Mouse (Mus musculus) kidney, adult 2 months (tissue): ENCODE results near the gene Tshz2. TPM values are rescaled to one million over a fixed set of nuclear protein-coding genes. Genes with fewer than 3 reads are reported as not detected.
A peak's percentile ranks its signal among the peaks of the same experiment; 100 is the strongest.

Experiments
- DNase-seq: peaks from one replicate; pipeline ENCODE4 v3.0.0; 2021
- H3K27ac ChIP-seq: fragments of 200-500 bp; 2 replicates; pipeline ENCODE4 v1.5.1; 2012; ENCODE audit warnings: low read depth, low read length, control low read depth, inconsistent platforms; ENCODE audit not compliant: insufficient read depth
- H3K27me3 ChIP-seq: fragments of 200-500 bp; replicated peaks from 2 replicates; pipeline ENCODE4 v1.6.1; 2012; ENCODE audit warnings: mild to moderate bottlenecking, moderate library complexity, low read length, inconsistent platforms; ENCODE audit not compliant: control insufficient read depth, insufficient read depth
- H3K36me3 ChIP-seq: fragments of 200-500 bp; 2 replicates; pipeline ENCODE4 v1.6.1; 2012; ENCODE audit warnings: mild to moderate bottlenecking, moderate library complexity, low read length, inconsistent platforms; ENCODE audit not compliant: control insufficient read depth, insufficient read depth
- H3K4me1 ChIP-seq: fragments of 200-500 bp; 2 replicates; pipeline ENCODE4 v1.6.1; 2011; ENCODE audit warnings: low read length; ENCODE audit not compliant: control insufficient read depth, insufficient read depth
- H3K4me3 ChIP-seq: fragments of 200-500 bp; 2 replicates; pipeline ENCODE4 v1.5.1; 2011; ENCODE audit warnings: mild to moderate bottlenecking, low read depth, low read length, control low read depth; ENCODE audit not compliant: insufficient read depth
- CTCF ChIP-seq: fragments of 200-500 bp; conservative IDR thresholded peaks from 2 replicates; pipeline ENCODE4 v1.5.1; 2011; ENCODE audit warnings: low read depth, mild to moderate bottlenecking, control low read depth, low read length, moderate library complexity, mixed read lengths; ENCODE audit not compliant: insufficient read depth, insufficient read length
- POLR2A ChIP-seq: fragments of 200-500 bp; IDR thresholded peaks from one replicate; pipeline ENCODE4 v1.6.1; 2011; ENCODE audit warnings: low read depth, low read length, control low read depth
- WGBS: fragments of 180-500 bp; shearing (Covaris S2); methylation state at CpG from one replicate; pipeline ENCODE4 v1.1.7; 2018; 5-methylcytosine and 5-hydroxymethylcytosine counted together
- polyA plus RNA-seq: library from polyadenylated mRNA; depleted of rRNA; stranded (reverse); fragments of >200 nt; gene quantifications from 2 replicates; pipeline ENCODE4 v1.2.3, GENCODE M21; 2012

Gene Tshz2
- polyA plus RNA-seq, 1 experiment: 17.6 TPM

GRCm38 (mm10) chr2:169747114-169747642 is 114.4 kb downstream of the Tshz2 start:
- no peak for DNase-seq
- TF ChIP-seq POLR2A (no peak), CTCF (no peak)
- Histone ChIP-seq H3K4me3 (no peak overlapping the region), H3K27me3 (no peaks in the 10 kb centered on the region), H3K27ac (no peak overlapping the region), H3K4me1 (peaks cover 5% of the 10 kb centered on the region; the same call in 1 of the 2 replicates), H3K36me3 (no peaks in the 10 kb centered on the region)
- 92% methylated on average over 7 of the region's 7 CpGs for WGBS

- H3K27ac ChIP-seq: peak overlapping the region; percentile 11; the same call in 1 of the 2 replicates
- no peaks in the 10 kb centered on the region for H3K27me3 ChIP-seq
- H3K36me3 ChIP-seq: no peaks in the 10 kb centered on the region
- TF ChIP-seq POLR2A (no peak), CTCF (no peak)
- DNase-seq: peak; percentile 16
- no peak overlapping the region for H3K4me3 ChIP-seq
- WGBS: 27% methylated on average over 16 of the region's 16 CpGs
- H3K4me1 ChIP-seq: peaks cover 5% of the 10 kb centered on the region; the same call in 1 of the 2 replicates
These were observed 116.6 kb downstream of the Tshz2 start for GRCm38 (mm10) chr2:169749331-169749945.

DNA sequence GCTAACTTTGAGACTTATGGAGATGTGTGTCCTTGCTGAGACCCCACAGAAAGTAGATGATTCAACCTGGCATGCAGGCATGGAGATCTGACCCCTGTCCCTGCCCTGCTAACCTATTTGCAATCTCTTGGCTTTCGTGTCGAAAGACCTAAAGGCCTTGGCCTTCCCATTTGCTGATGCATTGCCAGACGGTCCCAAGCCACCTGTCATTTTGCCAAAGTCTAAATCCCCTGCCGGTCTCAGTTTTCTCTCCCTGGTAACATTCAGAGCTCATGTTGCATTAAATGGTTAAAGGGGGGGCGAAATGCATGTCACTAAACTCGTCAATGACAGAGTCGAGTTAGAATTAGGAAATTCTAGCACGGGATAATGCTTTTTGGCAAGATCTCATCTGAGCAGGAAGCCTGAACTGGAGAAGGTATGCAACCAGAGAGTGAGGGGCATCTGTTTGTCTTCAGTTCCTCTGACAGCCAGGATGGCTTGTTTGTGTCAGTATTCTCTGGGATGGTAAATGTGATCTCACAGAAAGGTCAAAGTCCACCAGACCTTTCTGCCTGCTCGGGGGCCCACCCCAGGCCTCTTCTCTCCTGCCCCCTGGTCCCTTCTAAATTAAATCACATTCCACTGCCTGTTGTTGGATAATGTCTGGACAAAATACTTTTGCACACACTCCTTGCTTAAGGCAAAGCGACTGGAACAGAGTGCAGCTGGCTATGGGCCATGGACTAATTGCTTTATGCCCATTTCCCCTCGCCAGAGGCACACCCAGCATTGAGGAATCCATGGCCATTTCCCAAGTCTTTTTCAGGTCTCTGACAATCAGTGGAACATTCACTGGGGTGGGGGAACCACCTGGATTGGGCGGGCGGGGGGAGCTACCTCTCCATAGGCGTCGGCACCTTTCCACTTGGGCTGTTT is 118.0 kb downstream of the Tshz2 start:
- TF ChIP-seq CTCF (no peak), POLR2A (no peak)

DNA sequence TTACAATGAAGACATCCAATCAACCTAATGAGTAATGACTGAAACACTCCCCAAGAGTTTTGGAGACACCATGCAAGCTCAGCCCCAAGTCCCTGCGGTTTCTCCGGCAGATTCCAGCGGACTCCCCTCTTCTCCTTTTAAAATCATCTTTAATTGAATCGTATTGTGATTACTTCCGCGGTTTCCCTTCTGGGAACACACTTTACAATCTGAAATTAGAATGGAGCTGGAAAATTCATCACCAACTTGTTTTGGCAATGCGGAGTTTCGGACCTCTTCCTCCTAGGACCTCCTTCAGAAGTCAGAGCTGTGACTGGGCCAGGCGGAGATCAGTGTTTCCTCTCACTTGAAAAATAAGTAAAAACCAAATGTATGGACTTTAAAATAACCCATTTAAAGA is 119.3 kb downstream of the Tshz2 start:
- H3K27ac ChIP-seq: no peak overlapping the region
- TF ChIP-seq POLR2A (no peak), CTCF (no peak)
- peaks cover 8% of the 10 kb centered on the region; the same call in 1 of the 2 replicates for H3K4me1 ChIP-seq
- no peak for DNase-seq
- no peak overlapping the region for H3K4me3 ChIP-seq
- H3K36me3 ChIP-seq: no peaks in the 10 kb centered on the region
- no peaks in the 10 kb centered on the region for H3K27me3 ChIP-seq
- 94% methylated on average over 9 of the region's 9 CpGs for WGBS

More for the DNA sequence above, 118.0 kb downstream of the Tshz2 start:
- Histone ChIP-seq H3K36me3 (no peaks in the 10 kb centered on the region), H3K4me3 (no peak overlapping the region), H3K4me1 (peaks cover 8% of the 10 kb centered on the region; the same call in 1 of the 2 replicates), H3K27ac (0 out of 2 replicates have a peak overlapping the region, but pooled peaks have one; percentile 24), H3K27me3 (no peaks in the 10 kb centered on the region)
- DNase-seq: peak; percentile 55
- WGBS: 28% methylated on average over 15 of the region's 15 CpGs

GRCm38 (mm10) chr2:169753432-169753831 is 120.6 kb downstream of the Tshz2 start:
- Histone ChIP-seq H3K36me3 (no peaks in the 10 kb centered on the region), H3K27ac (no peak overlapping the region), H3K4me1 (peaks cover 8% of the 10 kb centered on the region; the same call in 1 of the 2 replicates), H3K27me3 (no peaks in the 10 kb centered on the region), H3K4me3 (no peak overlapping the region)
- DNase-seq: no peak
- WGBS: 96% methylated on average over 9 of the region's 9 CpGs
- TF ChIP-seq CTCF (no peak), POLR2A (no peak)

GRCm38 (mm10) chr2:169755091-169755490 is 122.3 kb downstream of the Tshz2 start:
- H3K27me3 ChIP-seq: no peaks in the 10 kb centered on the region
- no peak overlapping the region for H3K27ac ChIP-seq
- no peak overlapping the region for H3K4me3 ChIP-seq
- WGBS: 36% methylated on average over 7 of the region's 7 CpGs
- peak; percentile 41 for DNase-seq
- H3K36me3 ChIP-seq: no peaks in the 10 kb centered on the region
- peaks cover 3% of the 10 kb centered on the region; the same call in 1 of the 2 replicates for H3K4me1 ChIP-seq
- TF ChIP-seq POLR2A (no peak), CTCF (no peak)
